Mouse (Mus musculus) ES-E14 (cell line): ENCODE data around the gene Haspin. TPM values are rescaled to one million over a fixed set of nuclear protein-coding genes. Genes with fewer than 3 reads are reported as not detected.

Source experiments
- DNase-seq: peaks from one replicate; pipeline ENCODE4 v3.0.0-alpha.2; 2013; ENCODE audit warnings: low read depth, low spot score
- H3K27ac ChIP-seq: 2 replicates; pipeline ENCODE4 v1.5.1; 2012; ENCODE audit warnings: low read depth, mild to moderate bottlenecking, low read length, moderate library complexity, mixed read lengths; ENCODE audit not compliant: poor library complexity, insufficient read depth, severe bottlenecking
- H3K36me3 ChIP-seq: 2 replicates; pipeline ENCODE4 v1.6.1; 2012; ENCODE audit warnings: mild to moderate bottlenecking, low read length, moderate library complexity, mixed read lengths; ENCODE audit not compliant: control insufficient read depth, poor library complexity, insufficient read depth, severe bottlenecking
- H3K4me1 ChIP-seq, 2 experiments: fragments of 150-350 bp in 1 of 2; sonication (generic) in 1 of 2; 2 replicates each; pipeline ENCODE4 v1.6.1; 2012; ENCODE audit warnings: low read length in 2 of 2, mild to moderate bottlenecking in 1 of 2, mixed read lengths in 1 of 2; ENCODE audit not compliant: control insufficient read depth in 2 of 2, insufficient read depth in 2 of 2, poor library complexity in 1 of 2
- H3K4me3 ChIP-seq, 2 experiments: fragments of 150-350 bp in 1 of 2; sonication (generic) in 1 of 2; 2 replicates each; pipeline ENCODE4 v1.5.1; 2012; ENCODE audit warnings: low read length in 2 of 2, low read depth in 1 of 2, mild to moderate bottlenecking in 1 of 2, mixed read lengths in 1 of 2; ENCODE audit not compliant: insufficient read depth in 1 of 2, poor library complexity in 1 of 2, severe bottlenecking in 1 of 2
- H3K9ac ChIP-seq: 2 replicates; pipeline ENCODE4 v1.6.1; 2012; ENCODE audit warnings: low read depth, mild to moderate bottlenecking, low read length, mixed read lengths; ENCODE audit not compliant: poor library complexity, insufficient read depth, severe bottlenecking
- H3K9me3 ChIP-seq: fragments of 150-350 bp; sonication (generic); 2 replicates; pipeline ENCODE4 v1.6.1; 2012; ENCODE audit warnings: low read depth, mild to moderate bottlenecking, low read length; ENCODE audit not compliant: control insufficient read depth, insufficient read depth
- CHD2 ChIP-seq: IDR thresholded peaks from 2 replicates; pipeline ENCODE4 v1.6.1; 2014; ENCODE audit warnings: mild to moderate bottlenecking, low read depth, low read length, inconsistent platforms
- HCFC1 ChIP-seq: IDR thresholded peaks from 2 replicates; pipeline ENCODE4 v1.6.1; 2012; ENCODE audit warnings: low read length, inconsistent platforms, borderline replicate concordance; ENCODE audit not compliant: insufficient read depth
- MAFK ChIP-seq: IDR thresholded peaks from 2 replicates; pipeline ENCODE4 v1.6.1; 2014; ENCODE audit warnings: mild to moderate bottlenecking, low read depth, low read length, inconsistent platforms; ENCODE audit not compliant: insufficient read depth
- ZC3H11A ChIP-seq: IDR thresholded peaks from 2 replicates; pipeline ENCODE4 v1.6.1; 2012; ENCODE audit warnings: low read depth, mild to moderate bottlenecking, inconsistent platforms, low read length, borderline replicate concordance
- ZNF384 ChIP-seq: IDR thresholded peaks from 2 replicates; pipeline ENCODE4 v1.6.1; 2012; ENCODE audit warnings: low read depth, low read length, inconsistent platforms
- in situ Hi-C, 2 experiments: fragments of 600-800 bp; cut with MboI; formaldehyde crosslinking; loops; one replicate each; pipeline ENCODE4 v1.15.1; 2025; ENCODE audit warnings: low sequenced_read_pairs in 2 of 2, inconsistent platforms in 1 of 2; ENCODE audit not compliant: unreplicated experiment in 2 of 2
- total RNA-seq: library from RNA; depleted of rRNA; stranded (reverse); fragments of 300-350 nt; gene quantifications from 2 replicates; pipeline ENCODE4 v1.2.3, GENCODE M21; 2012

Gene Haspin
- total RNA-seq, 1 experiment = 25.5 TPM

DNA sequence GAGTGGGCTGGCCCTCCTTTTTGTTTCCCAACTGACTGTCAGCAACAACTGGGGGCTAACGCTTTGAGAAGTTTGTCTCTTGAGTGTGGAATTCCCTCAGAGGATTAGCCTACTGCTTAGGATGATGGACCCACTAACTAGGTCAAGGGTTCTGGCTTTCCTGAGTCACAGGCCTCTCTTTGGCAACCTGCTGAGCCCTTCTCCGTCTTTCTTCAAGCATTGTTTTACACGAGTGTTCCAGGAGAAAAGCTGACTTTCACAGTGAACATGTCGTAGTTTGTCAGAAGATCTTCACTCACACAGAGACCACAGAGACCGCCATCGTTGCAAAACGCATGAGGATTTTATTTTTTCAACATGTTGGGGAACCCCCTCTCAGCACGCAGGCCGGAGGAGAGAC, 10.1 kb upstream of the Haspin start:
- H3K4me3 ChIP-seq = no peak overlapping the region; a peak in 1 of 4 replicates
- H3K9ac ChIP-seq = no peak overlapping the region; the same call in 1 of the 2 replicates
- DNase-seq = no peak
- H3K4me1 ChIP-seq = peaks cover 5 to 24% of the 10 kb centered on the region in 2 experiments
- H3K9me3 ChIP-seq = no peaks in the 10 kb centered on the region
- H3K36me3 ChIP-seq = no peaks in the 10 kb centered on the region
- TF ChIP-seq MAFK (no peak), ZC3H11A (no peak)
- H3K27ac ChIP-seq = peak overlapping the region; percentile 33
- in situ Hi-C loops = no loop called here

- no peak for DNase-seq
- TF ChIP-seq ZNF384 (no peak), CHD2 (no peak), MAFK (no peak), ZC3H11A (no peak), HCFC1 (no peak)
- Histone ChIP-seq H3K4me1 (peaks cover 6 to 25% of the 10 kb centered on the region in 2 experiments), H3K36me3 (no peaks in the 10 kb centered on the region), H3K9me3 (no peaks in the 10 kb centered on the region), H3K27ac (peak overlapping the region; percentile 95), H3K9ac (peak overlapping the region; percentile 45; the same call in 1 of the 2 replicates), H3K4me3 (peak overlapping the region in 1 of 2 experiments; percentile 48; a peak in 1 of 4 replicates)
- in situ Hi-C loops = no loop called here
Observed at GRCm38 (mm10) chr11:73146975-73147365, 8.9 kb upstream of the Haspin start.

GRCm38 (mm10) chr11:73146026-73146974, 8.2 kb upstream of the Haspin start:
- peak; percentile 69 for TF ChIP-seq ZNF384
- no peak for TF ChIP-seq CHD2
- no peak for TF ChIP-seq HCFC1
- Histone ChIP-seq H3K4me3 (peak overlapping the region; percentile 14 to 48; a peak in 3 of 4 replicates), H3K36me3 (no peaks in the 10 kb centered on the region), H3K9ac (peak overlapping the region; percentile 38; the same call in 1 of the 2 replicates), H3K4me1 (peaks cover 6 to 25% of the 10 kb centered on the region in 2 experiments), H3K9me3 (no peaks in the 10 kb centered on the region), H3K27ac (peak overlapping the region; percentile 95)
- in situ Hi-C loops = no loop called here
- DNase-seq = no peak

DNA sequence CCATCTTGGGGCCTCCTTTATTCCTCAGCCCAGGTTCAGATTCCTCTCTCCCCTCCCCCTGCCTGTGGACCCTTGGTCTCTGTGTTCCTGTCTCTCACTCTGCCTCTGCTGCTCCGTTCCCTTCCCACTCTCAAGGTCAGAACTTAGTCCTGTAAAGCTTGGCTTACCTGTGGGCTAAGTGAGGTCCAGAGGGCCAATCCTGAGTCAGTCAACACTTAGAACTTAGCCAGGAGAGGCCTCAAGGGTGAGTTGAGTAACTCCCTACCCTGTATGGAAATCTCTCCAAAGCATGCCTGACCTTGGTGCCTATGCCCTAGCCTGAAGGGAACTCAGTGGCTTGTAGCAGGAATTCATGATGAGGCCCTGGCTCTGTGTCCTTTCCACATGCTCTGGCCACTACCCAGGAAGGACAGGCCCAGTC, 6.2 kb upstream of the Haspin start:
- in situ Hi-C loops = no loop called here

More for the DNA sequence above, 6.2 kb upstream of the Haspin start:
- peaks cover 6 to 28% of the 10 kb centered on the region in 2 experiments for H3K4me1 ChIP-seq
- no peak overlapping the region for H3K4me3 ChIP-seq
- no peak for TF ChIP-seq CHD2
- TF ChIP-seq MAFK = no peak
- no peak for TF ChIP-seq ZC3H11A
- no peak for TF ChIP-seq HCFC1
- no peak for TF ChIP-seq ZNF384
- no peaks in the 10 kb centered on the region for H3K36me3 ChIP-seq
- no peak for DNase-seq
- H3K9ac ChIP-seq = no peak overlapping the region
- H3K27ac ChIP-seq = no peak overlapping the region
- no peaks in the 10 kb centered on the region for H3K9me3 ChIP-seq
